Mouse (Mus musculus) stomach, postnatal 0 days (tissue): ENCODE measurements around the gene Sall4. TPM values are rescaled to one million over a fixed set of nuclear protein-coding genes. Genes with fewer than 3 reads are reported as not detected.

Source experiments
- ATAC-seq: fragments of 200-750 bp; cut with Nextera tagmentation; 2 replicates; pipeline ENCODE4 v1.8.0; 2017; ENCODE audit not compliant: low FRiP score, low TSS enrichment
- DNase-seq: peaks from one replicate; pipeline ENCODE4 v3.0.0-alpha.2; 2016; ENCODE audit warnings: low spot score
- H3K27ac ChIP-seq: fragments of 300-500 bp; sonication (generic); replicated peaks from 2 replicates; pipeline ENCODE4 v1.5.1; 2014; ENCODE audit warnings: mild to moderate bottlenecking, control low read depth
- H3K27me3 ChIP-seq: fragments of 300-500 bp; sonication (generic); 2 replicates; pipeline ENCODE4 v1.6.1; 2014; ENCODE audit warnings: low read length; ENCODE audit not compliant: control insufficient read depth, insufficient read depth
- H3K36me3 ChIP-seq: fragments of 300-500 bp; sonication (generic); 2 replicates; pipeline ENCODE4 v1.6.1; 2014; ENCODE audit warnings: low read length, mixed read lengths; ENCODE audit not compliant: control insufficient read depth, insufficient read depth
- H3K4me1 ChIP-seq: fragments of 300-500 bp; sonication (generic); replicated peaks from 2 replicates; pipeline ENCODE4 v1.6.1; 2014; ENCODE audit warnings: antibody characterized with exemption; ENCODE audit not compliant: control insufficient read depth, insufficient read depth
- H3K4me2 ChIP-seq: fragments of 300-500 bp; sonication (generic); replicated peaks from 2 replicates; pipeline ENCODE4 v1.6.1; 2014; ENCODE audit warnings: low read depth, mild to moderate bottlenecking, control low read depth, moderate library complexity
- H3K4me3 ChIP-seq: fragments of 300-500 bp; sonication (generic); 2 replicates; pipeline ENCODE4 v1.5.1; 2014; ENCODE audit warnings: low read depth, low read length, control low read depth
- H3K9ac ChIP-seq: fragments of 300-500 bp; sonication (generic); 2 replicates; pipeline ENCODE4 v1.6.1; 2014; ENCODE audit warnings: mild to moderate bottlenecking, low read length, control low read depth, mixed read lengths
- H3K9me3 ChIP-seq: fragments of 300-500 bp; sonication (generic); 2 replicates; pipeline ENCODE4 v1.6.1; 2016; ENCODE audit warnings: low read length; ENCODE audit not compliant: control insufficient read depth
- CTCF ChIP-seq: IDR thresholded peaks from 2 replicates; pipeline ENCODE4 v1.5.1; 2016; ENCODE audit warnings: antibody characterized with exemption, low read depth, mild to moderate bottlenecking, moderate library complexity
- EP300 ChIP-seq: optimal IDR thresholded peaks from 2 replicates; pipeline ENCODE3; 2016; ENCODE audit warnings: antibody characterized with exemption
- WGBS: fragments of 180-500 bp; shearing (Covaris S2); extraction: QIAGEN DNeasy Blood & Tissue Kit; methylation state at CpG from one replicate; pipeline ENCODE4 v1.1.7; 2014; 5-methylcytosine and 5-hydroxymethylcytosine counted together
- polyA plus RNA-seq: library from polyadenylated mRNA; unstranded; fragments of >200 nt; fragmentation: Nextera tagmentation; extraction: Ambion mirVana; gene quantifications from 2 replicates; pipeline ENCODE4 v1.2.1, GENCODE M21; 2015

The Sall4 gene
- 0.05 and 0.18 TPM in 2 replicates for polyA plus RNA-seq

- peak within 1 kb of the TSS; percentile 67 for H3K4me2 ChIP-seq
- no peaks in the 10 kb centered on the region for H3K9me3 ChIP-seq
- 27% methylated on average over 10 of the region's 10 CpGs for WGBS
- no peak for TF ChIP-seq EP300
- no peak for ATAC-seq
- no peak within 1 kb of the TSS for H3K27ac ChIP-seq
- H3K36me3 ChIP-seq: no peaks in the 10 kb centered on the region
- peak within 1 kb of the TSS; percentile 43 for H3K4me3 ChIP-seq
- H3K9ac ChIP-seq: no peak within 1 kb of the TSS
- H3K27me3 ChIP-seq: peaks cover 19% of the 10 kb centered on the region; the same call in 1 of the 2 replicates
- DNase-seq: no peak
- H3K4me1 ChIP-seq: peaks cover 8% of the 10 kb centered on the region
These were observed at the start of gene Sall4 for GRCm38 (mm10) chr2:168767582-168767981. Gene Sall4 (minus strand): TSS chr2:168767943.

GRCm38 (mm10) chr2:168813243-168813642 is 45.5 kb upstream of the Sall4 start:
- no peak for ATAC-seq
- Histone ChIP-seq H3K4me2 (no peak overlapping the region), H3K27ac (no peak overlapping the region), H3K9me3 (no peaks in the 10 kb centered on the region), H3K27me3 (no peaks in the 10 kb centered on the region), H3K4me1 (no peaks in the 10 kb centered on the region), H3K9ac (no peak overlapping the region), H3K4me3 (no peak overlapping the region), H3K36me3 (no peaks in the 10 kb centered on the region)
- WGBS: 34% methylated on average over 6 of the region's 6 CpGs
- no peak for TF ChIP-seq CTCF
- no peak for TF ChIP-seq EP300
- DNase-seq: no peak

GRCm38 (mm10) chr2:168809895-168810294 is 42.2 kb upstream of the Sall4 start:
- Histone ChIP-seq H3K4me1 (no peaks in the 10 kb centered on the region), H3K4me2 (no peak overlapping the region), H3K36me3 (no peaks in the 10 kb centered on the region), H3K27me3 (no peaks in the 10 kb centered on the region), H3K27ac (no peak overlapping the region), H3K9ac (no peak overlapping the region), H3K9me3 (no peaks in the 10 kb centered on the region), H3K4me3 (no peak overlapping the region)
- WGBS: 21% methylated on average over 14 of the region's 14 CpGs
- TF ChIP-seq EP300 (no peak), CTCF (no peak)
- DNase-seq (no peak), ATAC-seq (no peak)

GRCm38 (mm10) chr2:168807681-168808080 is 39.9 kb upstream of the Sall4 start:
- H3K4me2 ChIP-seq: no peak overlapping the region
- no peaks in the 10 kb centered on the region for H3K9me3 ChIP-seq
- H3K27ac ChIP-seq: no peak overlapping the region
- no peaks in the 10 kb centered on the region for H3K4me1 ChIP-seq
- no peaks in the 10 kb centered on the region for H3K36me3 ChIP-seq
- ATAC-seq: no peak
- H3K4me3 ChIP-seq: no peak overlapping the region
- no peak for TF ChIP-seq CTCF
- TF ChIP-seq EP300: no peak
- 55% methylated on average over 4 of the region's 4 CpGs for WGBS
- DNase-seq: no peak
- H3K9ac ChIP-seq: no peak overlapping the region
- no peaks in the 10 kb centered on the region for H3K27me3 ChIP-seq

DNA sequence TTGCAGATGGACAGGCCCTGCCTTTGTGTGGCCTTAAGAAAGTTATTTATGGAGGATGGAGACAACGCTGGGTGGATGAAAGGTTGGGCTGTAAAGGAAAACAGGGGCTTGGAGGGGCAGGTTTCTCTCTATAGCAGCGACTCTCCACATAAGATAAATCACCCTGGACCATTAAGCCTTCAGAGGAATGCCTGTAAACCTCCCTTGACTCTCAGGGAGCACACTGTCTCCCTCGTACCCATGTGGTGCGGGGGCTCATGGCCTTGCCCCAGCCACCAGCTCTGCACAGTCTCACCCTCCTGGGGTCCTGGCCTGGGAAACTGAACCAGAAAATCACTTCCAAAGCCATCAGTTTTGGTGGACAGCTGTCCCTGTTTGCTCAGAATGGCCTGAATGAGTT is 36.1 kb upstream of the Sall4 start:
- no peaks in the 10 kb centered on the region for H3K27me3 ChIP-seq
- ATAC-seq (no peak), DNase-seq (no peak)
- no peaks in the 10 kb centered on the region for H3K4me1 ChIP-seq
- H3K9ac ChIP-seq: no peak overlapping the region
- 54% methylated on average over 4 of the region's 4 CpGs for WGBS
- H3K9me3 ChIP-seq: no peaks in the 10 kb centered on the region
- no peak overlapping the region for H3K4me2 ChIP-seq
- no peaks in the 10 kb centered on the region for H3K36me3 ChIP-seq
- no peak overlapping the region for H3K27ac ChIP-seq
- no peak overlapping the region for H3K4me3 ChIP-seq
- TF ChIP-seq CTCF (no peak), EP300 (no peak)

- DNase-seq: no peak
- Histone ChIP-seq H3K9ac (no peak overlapping the region), H3K4me1 (no peaks in the 10 kb centered on the region), H3K36me3 (no peaks in the 10 kb centered on the region), H3K9me3 (no peaks in the 10 kb centered on the region), H3K4me3 (no peak overlapping the region), H3K4me2 (no peak overlapping the region), H3K27ac (no peak overlapping the region), H3K27me3 (no peaks in the 10 kb centered on the region)
- 83% methylated on average over 12 of the region's 12 CpGs for WGBS
- TF ChIP-seq EP300 (no peak), CTCF (no peak)
- no peak for ATAC-seq
These were observed 31.6 kb upstream of the Sall4 start for GRCm38 (mm10) chr2:168799326-168799725.
